Mouse (Mus musculus) lung, adult 2 months (tissue): ENCODE data around the gene Zyg11a. TPM values are rescaled to one million over a fixed set of nuclear protein-coding genes. Genes with fewer than 3 reads are reported as not detected.
A peak's percentile ranks its signal among the peaks of the same experiment; 100 is the strongest.

Experiments used
- DNase-seq: peaks from one replicate; pipeline ENCODE4 v3.0.0; 2022
- H3K4me1 ChIP-seq: fragments of 200-500 bp; 2 replicates; pipeline ENCODE4 v1.6.1; 2011; ENCODE audit warnings: low read length; ENCODE audit not compliant: control insufficient read depth, insufficient read depth
- H3K4me3 ChIP-seq: fragments of 200-500 bp; replicated peaks from 2 replicates; pipeline ENCODE3; 2011; ENCODE audit warnings: low read depth, mild to moderate bottlenecking, control low read depth, low read length; ENCODE audit errors: extremely low read depth
- CTCF ChIP-seq: fragments of 200-500 bp; IDR thresholded peaks from 2 replicates; pipeline ENCODE4 v1.5.1; 2011; ENCODE audit warnings: mild to moderate bottlenecking, low read length, control low read depth; ENCODE audit not compliant: insufficient read depth
- POLR2A ChIP-seq: fragments of 200-500 bp; IDR thresholded peaks from 2 replicates; pipeline ENCODE4 v1.6.1; 2011; ENCODE audit warnings: low read depth, mild to moderate bottlenecking, control low read depth, low read length, borderline replicate concordance; ENCODE audit errors: extremely low read depth
- WGBS: fragments of 180-500 bp; shearing (Covaris S2); methylation state at CpG from one replicate; pipeline ENCODE4 v1.1.7; 2018; 5-methylcytosine and 5-hydroxymethylcytosine counted together
- polyA plus RNA-seq: library from polyadenylated mRNA; depleted of rRNA; stranded (reverse); fragments of >200 nt; gene quantifications from 2 replicates; pipeline ENCODE4 v1.2.3, GENCODE M21; 2012; rRNA removed

The Zyg11a gene
- 0.05 and 0.19 TPM in 2 replicates for polyA plus RNA-seq

- 4% methylated on average over 93 of the region's 107 CpGs for WGBS
- DNase-seq, result peak; percentile 9
- H3K4me1 ChIP-seq, result no peaks in the 10 kb centered on the region
- H3K4me3 ChIP-seq, result peak within 1 kb of the TSS; percentile 19
- TF ChIP-seq POLR2A, result no peak
- TF ChIP-seq CTCF, result no peak
Measured at GRCm38 (mm10) chr4:108217332-108218179, at the start of gene Zyg11a. Zyg11a (minus strand) TSS chr4:108218048.

GRCm38 (mm10) chr4:108265774-108266173, 47.9 kb upstream of the Zyg11a start:
- TF ChIP-seq CTCF (no peak), POLR2A (no peak)
- 88% methylated on average over 7 of the region's 7 CpGs for WGBS
- no peak for DNase-seq
- Histone ChIP-seq H3K4me3 (no peak overlapping the region), H3K4me1 (no peaks in the 10 kb centered on the region)

DNA sequence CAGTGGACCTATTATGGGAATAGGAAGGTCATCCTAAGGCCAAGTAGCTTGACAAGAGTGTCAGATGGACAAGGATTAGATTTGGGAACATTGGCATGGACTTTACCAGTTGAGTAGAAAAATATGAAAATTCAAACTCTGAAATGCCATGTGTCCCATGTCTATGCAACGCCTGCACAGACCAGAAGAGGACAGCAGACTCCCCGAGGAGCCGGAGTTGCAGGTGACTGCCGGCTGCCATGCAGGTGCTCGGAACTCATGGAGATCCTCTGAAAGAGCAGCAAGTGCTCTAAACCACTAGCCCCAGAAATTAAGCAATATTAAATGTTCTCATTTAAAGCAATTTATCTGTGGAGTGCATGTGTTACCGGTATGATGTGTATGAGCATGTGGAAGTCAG, 35.5 kb upstream of the Zyg11a start:
- Histone ChIP-seq H3K4me3 (no peak overlapping the region), H3K4me1 (no peaks in the 10 kb centered on the region)
- TF ChIP-seq POLR2A (no peak), CTCF (0 out of 2 replicates have a peak, but pooled peaks have one; percentile 32)
- no peak for DNase-seq
- WGBS, result 85% methylated on average over 6 of the region's 6 CpGs

- DNase-seq, result no peak
- H3K4me3 ChIP-seq, result no peak overlapping the region
- H3K4me1 ChIP-seq, result no peaks in the 10 kb centered on the region
- TF ChIP-seq CTCF (no peak), POLR2A (no peak)
- WGBS, result 86% methylated on average over 9 of the region's 9 CpGs
Measured at GRCm38 (mm10) chr4:108250501-108250900, 32.7 kb upstream of the Zyg11a start.

DNA sequence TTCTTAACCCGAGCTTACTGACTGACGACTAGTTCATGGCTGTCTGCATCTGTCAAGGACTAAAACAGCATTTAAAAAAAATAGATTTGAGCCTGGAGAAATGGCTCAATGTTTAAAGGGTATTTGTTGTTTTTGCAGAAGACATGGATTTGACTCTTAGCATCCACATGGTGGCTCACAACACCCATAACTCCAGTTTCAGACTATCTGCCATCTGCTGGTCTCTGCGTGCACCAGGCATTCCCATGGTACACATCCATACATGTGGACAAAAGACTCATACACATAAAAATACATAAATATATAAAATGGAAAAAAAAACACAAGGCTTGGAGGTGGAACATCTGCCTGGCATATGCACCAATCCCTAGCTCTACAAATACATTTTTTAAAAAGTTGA, 31.5 kb upstream of the Zyg11a start:
- Histone ChIP-seq H3K4me3 (no peak overlapping the region), H3K4me1 (no peaks in the 10 kb centered on the region)
- 94% methylated on average over 3 of the region's 3 CpGs for WGBS
- DNase-seq, result no peak
- no peak for TF ChIP-seq POLR2A
- TF ChIP-seq CTCF, result no peak

GRCm38 (mm10) chr4:108233654-108234053, 15.8 kb upstream of the Zyg11a start:
- DNase-seq, result no peak
- Histone ChIP-seq H3K4me3 (no peak overlapping the region), H3K4me1 (no peaks in the 10 kb centered on the region)
- WGBS, result 80% methylated on average over 3 of the region's 3 CpGs
- no peak for TF ChIP-seq POLR2A
- no peak for TF ChIP-seq CTCF

GRCm38 (mm10) chr4:108225341-108225872, 7.6 kb upstream of the Zyg11a start:
- TF ChIP-seq CTCF, result no peak
- no peak for TF ChIP-seq POLR2A
- Histone ChIP-seq H3K4me3 (no peak overlapping the region), H3K4me1 (no peaks in the 10 kb centered on the region)
- no peak for DNase-seq
- WGBS, result 57% methylated on average over 3 of the region's 3 CpGs

GRCm38 (mm10) chr4:108222507-108222906, 4.7 kb upstream of the Zyg11a start:
- no peak overlapping the region for H3K4me3 ChIP-seq
- no peak for TF ChIP-seq POLR2A
- TF ChIP-seq CTCF, result no peak
- no peaks in the 10 kb centered on the region for H3K4me1 ChIP-seq
- DNase-seq, result no peak
- 91% methylated on average over 5 of the region's 5 CpGs for WGBS

DNA sequence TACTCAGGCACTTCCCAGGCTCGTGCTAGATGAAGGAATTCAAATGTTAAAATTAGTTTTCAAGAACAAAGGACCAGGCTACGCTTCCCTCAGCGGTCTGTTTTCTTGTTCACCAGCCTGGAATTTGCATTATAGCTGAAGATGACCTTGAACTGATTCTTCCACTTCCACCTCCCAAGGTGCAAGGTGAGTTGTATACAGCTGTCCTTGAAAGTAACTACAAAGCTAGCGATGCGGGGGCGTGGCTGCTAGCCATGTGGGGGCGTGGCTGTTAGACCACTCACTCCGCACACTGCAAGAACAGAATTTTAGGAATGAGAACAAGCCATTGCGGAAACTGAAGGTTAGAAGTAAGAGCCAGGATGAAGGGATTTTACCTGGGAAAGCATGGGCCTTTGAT, 1.2 kb upstream of the Zyg11a start:
- 30% methylated on average over 9 of the region's 9 CpGs for WGBS
- TF ChIP-seq POLR2A (no peak), CTCF (no peak)
- no peaks in the 10 kb centered on the region for H3K4me1 ChIP-seq
- H3K4me3 ChIP-seq, result no peak overlapping the region
- DNase-seq, result no peak

DNA sequence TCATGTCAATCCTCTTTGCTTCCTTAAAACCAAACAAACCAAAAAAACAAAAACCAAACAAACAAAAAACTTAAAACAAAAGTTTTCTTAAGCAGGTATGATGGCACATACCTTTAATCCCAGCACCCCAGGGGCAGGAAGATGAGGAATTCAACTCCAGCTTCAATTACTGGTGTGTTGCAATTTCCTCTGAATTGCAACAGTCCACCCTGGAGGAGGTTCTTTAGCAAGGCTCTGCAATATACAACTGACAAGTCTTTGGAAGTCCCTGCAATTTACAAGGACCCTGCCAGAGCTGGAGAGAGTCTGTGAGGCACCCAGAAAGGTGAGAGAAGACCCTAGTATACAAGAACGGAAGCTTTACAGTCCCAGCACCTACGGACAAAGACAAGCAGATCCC, 4.8 kb downstream of the Zyg11a start:
- 89% methylated on average over 2 of the region's 2 CpGs for WGBS
- no peak for DNase-seq
- Histone ChIP-seq H3K4me1 (no peaks in the 10 kb centered on the region), H3K4me3 (no peak overlapping the region)
- TF ChIP-seq POLR2A (no peak), CTCF (no peak)
